In genomic region chr7:19095751-19096110, GRCm38 (mm10) we compare ENCODE assay signal across 9 mouse cellular contexts. TPM values are rescaled to one million over a fixed set of nuclear protein-coding genes. Genes with fewer than 3 reads are reported as not detected.
A peak's percentile ranks its signal among the peaks of the same experiment; 100 is the strongest.
DNase-seq lines count a peak whose midpoint lies in the region; ATAC-seq and TF ChIP-seq lines count a peak whose summit lies in the region.
"Had no signal": no experiment of that assay in that cellular context is flagged by ENCODE, and none has a peak within 500 bp of the region (broad histone marks: within the 10 kb centered on the region; RNA-seq: fewer than 3 reads in every experiment).

No protein-coding gene starts in this region.

- peaks cover 51% of the 10 kb centered on the region for H3K4me1 ChIP-seq in G1E (ENCODE audit: insufficient read depth, low read depth, low read length)
- 0 out of 2 replicates have a peak, but pooled peaks cover 4% of the 10 kb centered on the region for H3K4me1 ChIP-seq in hindbrain, postnatal 0 days (ENCODE audit: insufficient read depth, low read length)
- peaks cover 59% of the 10 kb centered on the region for H3K4me1 ChIP-seq in liver, embryonic 13.5 days (replicated peaks)
- H3K4me1 ChIP-seq in neural tube, embryonic 11.5 days (ENCODE audit: control insufficient read depth, insufficient read depth, low read length) = peaks cover 28% of the 10 kb centered on the region

- peak; percentile 29 for ATAC-seq in G1E (ENCODE audit: extremely low read depth, insufficient number of reproducible peaks, low FRiP score, poor library complexity, severe bottlenecking)
- no peak for ATAC-seq in hindbrain, postnatal 0 days
- ATAC-seq in liver, embryonic 13.5 days (ENCODE audit: low read depth) = no peak
- ATAC-seq in neural tube, embryonic 11.5 days (ENCODE audit: insufficient read depth, low FRiP score, low TSS enrichment) = no peak

- H3K9me3 ChIP-seq in G1E (replicated peaks) = no peaks in the 10 kb centered on the region
- no peaks in the 10 kb centered on the region for H3K9me3 ChIP-seq in hindbrain, postnatal 0 days (ENCODE audit: low read length)
- H3K9me3 ChIP-seq in liver, embryonic 13.5 days (replicated peaks) = no peaks in the 10 kb centered on the region
- H3K9me3 ChIP-seq in neural tube, embryonic 11.5 days (ENCODE audit: control insufficient read depth, low read length) = no peaks in the 10 kb centered on the region

- no peak for TF ChIP-seq CTCF in G1E (IDR thresholded peaks at IDR 0.05; ENCODE audit: low read depth, low read length)
- TF ChIP-seq CTCF in hindbrain, postnatal 0 days (IDR thresholded peaks at IDR 0.05; ENCODE audit: low read depth) = no peak

- peak overlapping the region; percentile 94 for H3K4me2 ChIP-seq in hindbrain, postnatal 0 days (ENCODE audit: low read depth, low read length)
- H3K4me2 ChIP-seq in liver, embryonic 13.5 days = peak overlapping the region; percentile 97
- peak overlapping the region; percentile 96 for H3K4me2 ChIP-seq in neural tube, embryonic 11.5 days (ENCODE audit: low read depth)

- peaks cover 30% of the 10 kb centered on the region for H3K27me3 ChIP-seq in G1E (ENCODE audit: insufficient read depth, low read length)
- H3K27me3 ChIP-seq in hindbrain, postnatal 0 days (ENCODE audit: insufficient read depth, low read length) = peaks cover 5% of the 10 kb centered on the region; the same call in 1 of the 2 replicates
- peaks cover 90% of the 10 kb centered on the region for H3K27me3 ChIP-seq in liver, embryonic 13.5 days
- peaks cover 8% of the 10 kb centered on the region for H3K27me3 ChIP-seq in neural tube, embryonic 11.5 days (ENCODE audit: control insufficient read depth, insufficient read depth, low read length)

- peaks cover 45% of the 10 kb centered on the region for H3K36me3 ChIP-seq in G1E (replicated peaks)
- H3K36me3 ChIP-seq in hindbrain, postnatal 0 days (ENCODE audit: insufficient read depth, low read length) = peaks cover 6% of the 10 kb centered on the region
- no peaks in the 10 kb centered on the region for H3K36me3 ChIP-seq in liver, embryonic 13.5 days
- 0 out of 2 replicates have a peak, but pooled peaks cover 1% of the 10 kb centered on the region for H3K36me3 ChIP-seq in neural tube, embryonic 11.5 days (ENCODE audit: control insufficient read depth, insufficient read depth, low read length)

- under 1% methylated on average over 19 of the region's 19 CpGs for WGBS in hindbrain, postnatal 0 days
- 2% methylated on average over 19 of the region's 19 CpGs for WGBS in liver, embryonic 13.5 days (ENCODE audit: insufficient replicate concordance)
- WGBS in neural tube, embryonic 11.5 days = under 1% methylated on average over 19 of the region's 19 CpGs

- peak; percentile 59 for DNase-seq in G1E (ENCODE audit: low spot score)
- peak; percentile 74 for DNase-seq in adrenal gland, adult 8-10 months
- DNase-seq in gastrocnemius, adult 18-20 months (ENCODE audit: low spot score) = peak; percentile 49
- peak; percentile 37 for DNase-seq in hindbrain, postnatal 0 days (ENCODE audit: low spot score)
- DNase-seq in liver, embryonic 13.5 days = no peak
- peak; percentile 81 for DNase-seq in neural tube, embryonic 11.5 days (ENCODE audit: low spot score)
- DNase-seq in layer of hippocampus, adult 8-10 months (ENCODE audit: low spot score in 2 of 2) = no peak
- no peak for DNase-seq in layer of hippocampus, adult 18-20 months (ENCODE audit: low spot score in 2 of 2)

- no peak overlapping the region for H3K27ac ChIP-seq in hindbrain, postnatal 0 days
- H3K27ac ChIP-seq in liver, embryonic 13.5 days = 0 out of 2 replicates have a peak overlapping the region, but pooled peaks have one; percentile 82
- H3K27ac ChIP-seq in neural tube, embryonic 11.5 days (ENCODE audit: low read depth, low read length) = no peak overlapping the region

- peak overlapping the region; percentile 75 for H3K4me3 ChIP-seq in G1E (ENCODE audit: low read depth, low read length)
- H3K4me3 ChIP-seq in hindbrain, postnatal 0 days (ENCODE audit: low read length) = peak overlapping the region; percentile 49
- peak overlapping the region; percentile 68 for H3K4me3 ChIP-seq in liver, embryonic 13.5 days (replicated peaks)
- peak overlapping the region; percentile 75 for H3K4me3 ChIP-seq in neural tube, embryonic 11.5 days (ENCODE audit: low read depth, low read length)

- H3K9ac ChIP-seq in hindbrain, postnatal 0 days (replicated peaks; ENCODE audit: low read length) = peak overlapping the region; percentile 7
- peak overlapping the region; percentile 75 for H3K9ac ChIP-seq in liver, embryonic 13.5 days
- H3K9ac ChIP-seq in neural tube, embryonic 11.5 days (ENCODE audit: low read length) = peak overlapping the region; percentile 83

RNA-seq across cellular contexts. Expression of gene Six5, which starts 1.3 kb away (rescaled TPM):
- total RNA-seq in G1E (2014; fragmentation: Nextera tagmentation) (1.8 and 3.8 TPM in 2 replicates), G1E (2017) (2.6 and 3.6 TPM in 2 replicates)
- 9.2 and 9.9 TPM in 2 replicates for polyA plus RNA-seq in G1E (2012)
- 10 to 100 TPM; 16.8 to 27.8 (median 20.2) TPM for total RNA-seq in adrenal gland, adult 8-10 months (2022)
- 1 to 10 TPM; 1.7 to 2.1 TPM for total RNA-seq in gastrocnemius, adult 18-20 months (2021)
- total RNA-seq in hindbrain, postnatal 0 days (2014; rRNA removed) = 10.3 and 12.1 TPM in 2 replicates
- polyA plus RNA-seq in hindbrain, postnatal 0 days (2015; fragmentation: Nextera tagmentation; extraction: Ambion mirVana) = 1.4 and 1.5 TPM in 2 replicates
- 0.67 and 0.82 TPM in 2 replicates for polyA plus RNA-seq in liver, embryonic 13.5 days (2015; fragmentation: Nextera tagmentation; extraction: Ambion mirVana)
- polyA plus RNA-seq in neural tube, embryonic 11.5 days (2014; fragmentation: Nextera tagmentation; extraction: Ambion mirVana) = 6.3 and 7.4 TPM in 2 replicates
- total RNA-seq in layer of hippocampus, adult 8-10 months (2022) = 1 to 10 TPM; 2.0 to 3.7 (median 3.6) TPM
- total RNA-seq in layer of hippocampus, adult 18-20 months (2021) = 1 to 10 TPM; 2.0 to 2.6 TPM

RNA-seq across cellular contexts. Expression of gene Dmpk, which starts 12.1 kb away (rescaled TPM):
- total RNA-seq in G1E (2014; fragmentation: Nextera tagmentation) = 17.1 and 27.5 TPM in 2 replicates
- 7.3 and 8.0 TPM in 2 replicates for total RNA-seq in G1E (2017)
- polyA plus RNA-seq in G1E (2012) = 78.7 and 82.1 TPM in 2 replicates
- 100 to 1,000 TPM; 118 to 287 (median 209) TPM for total RNA-seq in adrenal gland, adult 8-10 months (2022)
- 100 to 1,000 TPM; 232 to 265 TPM for total RNA-seq in gastrocnemius, adult 18-20 months (2021)
- 19.5 and 27.8 TPM in 2 replicates for total RNA-seq in hindbrain, postnatal 0 days (2014; rRNA removed)
- 4.8 and 5.6 TPM in 2 replicates for polyA plus RNA-seq in hindbrain, postnatal 0 days (2015; fragmentation: Nextera tagmentation; extraction: Ambion mirVana)
- polyA plus RNA-seq in liver, embryonic 13.5 days (2015; fragmentation: Nextera tagmentation; extraction: Ambion mirVana) = 8.5 and 10.1 TPM in 2 replicates
- 9.4 and 10.2 TPM in 2 replicates for polyA plus RNA-seq in neural tube, embryonic 11.5 days (2014; fragmentation: Nextera tagmentation; extraction: Ambion mirVana)
- 10 to 100 TPM; 35.6 to 55.8 (median 45.3) TPM for total RNA-seq in layer of hippocampus, adult 8-10 months (2022)
- 10 to 100 TPM; 30.2 to 43.1 TPM for total RNA-seq in layer of hippocampus, adult 18-20 months (2021)

RNA-seq across cellular contexts. Expression of gene Dmwd, which starts 19.7 kb away (rescaled TPM):
- 36.2 and 50.6 TPM in 2 replicates for total RNA-seq in G1E (2014; fragmentation: Nextera tagmentation)
- 22.4 and 23.6 TPM in 2 replicates for total RNA-seq in G1E (2017)
- polyA plus RNA-seq in G1E (2012) = 141 and 150 TPM in 2 replicates
- total RNA-seq in adrenal gland, adult 8-10 months (2022) = 10 to 100 TPM; 54.9 to 74.1 (median 62.4) TPM
- total RNA-seq in gastrocnemius, adult 18-20 months (2021) = 10 to 100 TPM; 33.8 to 39.1 TPM
- total RNA-seq in hindbrain, postnatal 0 days (2014; rRNA removed) = 145 and 151 TPM in 2 replicates
- polyA plus RNA-seq in hindbrain, postnatal 0 days (2015; fragmentation: Nextera tagmentation; extraction: Ambion mirVana) = 28.9 and 30.9 TPM in 2 replicates
- polyA plus RNA-seq in liver, embryonic 13.5 days (2015; fragmentation: Nextera tagmentation; extraction: Ambion mirVana) = 3.2 and 4.2 TPM in 2 replicates
- 29.7 and 31.7 TPM in 2 replicates for polyA plus RNA-seq in neural tube, embryonic 11.5 days (2014; fragmentation: Nextera tagmentation; extraction: Ambion mirVana)
- 100 to 1,000 TPM; 136 to 144 (median 141) TPM for total RNA-seq in layer of hippocampus, adult 8-10 months (2022)
- total RNA-seq in layer of hippocampus, adult 18-20 months (2021) = 100 to 1,000 TPM; 142 to 148 TPM

RNA-seq across cellular contexts. Expression of gene Gm4969, which starts 22.4 kb away (rescaled TPM):
- total RNA-seq in G1E (2014; fragmentation: Nextera tagmentation) (0.39 TPM in 1 of 2 replicates, not detected in the other), G1E (2017) (0.05 TPM in 1 of 2 replicates, not detected in the other)
- 0.01 TPM in 1 of 2 replicates, not detected in the other for polyA plus RNA-seq in G1E (2012)
- not detected for total RNA-seq in adrenal gland, adult 8-10 months (2022)
- not detected for total RNA-seq in gastrocnemius, adult 18-20 months (2021)
- total RNA-seq in hindbrain, postnatal 0 days (2014; rRNA removed) = 4.6 and 6.3 TPM in 2 replicates
- polyA plus RNA-seq in hindbrain, postnatal 0 days (2015; fragmentation: Nextera tagmentation; extraction: Ambion mirVana) = 7.7 and 7.9 TPM in 2 replicates
- 0.17 and 0.30 TPM in 2 replicates for polyA plus RNA-seq in liver, embryonic 13.5 days (2015; fragmentation: Nextera tagmentation; extraction: Ambion mirVana)
- polyA plus RNA-seq in neural tube, embryonic 11.5 days (2014; fragmentation: Nextera tagmentation; extraction: Ambion mirVana) = 1.3 and 1.4 TPM in 2 replicates
- total RNA-seq in layer of hippocampus, adult 8-10 months (2022) = under 1 TPM; 0.18 to 0.57 (median 0.31) TPM
- under 1 TPM in 1 of 2 experiments, not detected in 1; 0.27 TPM for total RNA-seq in layer of hippocampus, adult 18-20 months (2021)
- total RNA-seq: gastrocnemius, postnatal 36 days had no signal

RNA-seq across cellular contexts. Expression of gene Fbxo46, which starts 23.9 kb away (rescaled TPM):
- 3.3 and 6.7 TPM in 2 replicates for total RNA-seq in G1E (2014; fragmentation: Nextera tagmentation)
- 6.2 and 7.2 TPM in 2 replicates for total RNA-seq in G1E (2017)
- 27.3 and 27.8 TPM in 2 replicates for polyA plus RNA-seq in G1E (2012)
- total RNA-seq in adrenal gland, adult 8-10 months (2022) = 10 to 100 TPM; 13.6 to 17.6 (median 16.1) TPM
- total RNA-seq in gastrocnemius, adult 18-20 months (2021) = 1 to 10 TPM; 2.2 to 2.6 TPM
- total RNA-seq in hindbrain, postnatal 0 days (2014; rRNA removed) = 19.6 and 23.8 TPM in 2 replicates
- 7.7 and 9.0 TPM in 2 replicates for polyA plus RNA-seq in hindbrain, postnatal 0 days (2015; fragmentation: Nextera tagmentation; extraction: Ambion mirVana)
- polyA plus RNA-seq in liver, embryonic 13.5 days (2015; fragmentation: Nextera tagmentation; extraction: Ambion mirVana) = 5.6 and 6.4 TPM in 2 replicates
- polyA plus RNA-seq in neural tube, embryonic 11.5 days (2014; fragmentation: Nextera tagmentation; extraction: Ambion mirVana) = 10.1 and 10.6 TPM in 2 replicates
- total RNA-seq in layer of hippocampus, adult 8-10 months (2022) = 10 to 100 TPM; 13.3 to 15.1 (median 14.4) TPM
- total RNA-seq in layer of hippocampus, adult 18-20 months (2021) = 10 to 100 TPM; 15.0 to 15.4 TPM

Comparison
In these comparisons a context has a peak if more than half of its experiments do, and no peak if none do; other contexts are left out.
1. DNase-seq: peak in G1E (single experiment), adrenal gland, adult 8-10 months (single experiment), gastrocnemius, adult 18-20 months (single experiment), hindbrain, postnatal 0 days (single experiment) and neural tube, embryonic 11.5 days (single experiment); none in liver, embryonic 13.5 days (single experiment), layer of hippocampus, adult 8-10 months (0 of 2) and layer of hippocampus, adult 18-20 months (0 of 2).
2. H3K9ac ChIP-seq: peak in every context shown above with its lines; median percentile 83 in neural tube, embryonic 11.5 days; 75 in liver, embryonic 13.5 days; 7 in hindbrain, postnatal 0 days.
3. Peak in every context shown above with its lines, with median percentiles within 50 percentile points of each other: H3K4me3 ChIP-seq and H3K4me2 ChIP-seq.